Mouse (Mus musculus) limb, embryonic 10.5 days (tissue): ENCODE measurements around the gene Tomm40l. TPM values are rescaled to one million over a fixed set of nuclear protein-coding genes. Genes with fewer than 3 reads are reported as not detected.
"Not testable (repeated sequence)": the region's sequence is repeated elsewhere in the genome, so short reads cannot be mapped to it uniquely, and the experiment has no call there.

ENCODE experiments used
- DNase-seq: peaks from one replicate; pipeline ENCODE4 v3.0.0-alpha.2; 2017; ENCODE audit warnings: low spot score
- H3K27ac ChIP-seq: fragments of 300-500 bp; sonication (generic); 2 replicates; pipeline ENCODE4 v1.5.1; 2016; ENCODE audit warnings: mild to moderate bottlenecking
- H3K27me3 ChIP-seq: fragments of 300-500 bp; sonication (generic); 2 replicates; pipeline ENCODE4 v1.6.1; 2016; ENCODE audit warnings: low read depth, mild to moderate bottlenecking; ENCODE audit not compliant: poor library complexity, severe bottlenecking
- H3K36me3 ChIP-seq: fragments of 300-500 bp; sonication (generic); 2 replicates; pipeline ENCODE4 v1.6.1; 2016; ENCODE audit warnings: mild to moderate bottlenecking, moderate library complexity
- H3K4me1 ChIP-seq: fragments of 300-500 bp; sonication (generic); 2 replicates; pipeline ENCODE4 v1.6.1; 2016
- H3K4me3 ChIP-seq: fragments of 300-500 bp; sonication (generic); 2 replicates; pipeline ENCODE4 v1.5.1; 2016; ENCODE audit warnings: mild to moderate bottlenecking, moderate library complexity
- H3K9me3 ChIP-seq: fragments of 300-500 bp; sonication (generic); replicated peaks from 2 replicates; pipeline ENCODE4 v1.6.1; 2016; ENCODE audit warnings: mild to moderate bottlenecking
- WGBS: fragments of 180-500 bp; shearing (Covaris S2); methylation state at CpG from one replicate; pipeline ENCODE4 v1.1.7; 2016; 5-methylcytosine and 5-hydroxymethylcytosine counted together
- polyA plus RNA-seq: library from polyadenylated mRNA; unstranded; fragments of >200 nt; fragmentation: Nextera tagmentation; extraction: Ambion mirVana; gene quantifications from 2 replicates; pipeline ENCODE4 v1.2.1, GENCODE M21; 2016

Tomm40l gene
- polyA plus RNA-seq, 1 experiment from 2014 or later: 32.2 TPM

DNA sequence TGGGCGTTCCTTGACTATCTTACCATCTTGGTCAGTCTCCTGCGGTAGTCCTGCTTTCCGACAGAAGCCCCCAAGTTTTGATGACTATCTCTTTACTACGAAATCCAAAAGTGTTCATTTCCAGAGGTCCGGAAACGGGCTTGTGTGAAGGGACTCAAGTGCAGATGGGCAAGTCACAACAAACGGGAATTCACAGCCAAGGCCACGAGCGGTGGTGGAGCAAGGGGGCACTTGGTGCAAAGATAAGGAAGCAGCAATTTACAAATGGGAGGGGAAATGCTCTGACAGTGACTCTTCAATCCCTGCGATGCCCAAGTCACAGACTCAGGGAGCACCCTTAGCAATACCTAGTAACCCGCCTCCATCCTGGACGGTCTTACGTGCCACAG, 25.1 kb upstream of the Tomm40l start:
- Histone ChIP-seq H3K27me3 (no peaks in the 10 kb centered on the region), H3K4me1 (peaks cover 63% of the 10 kb centered on the region), H3K4me3 (peak overlapping the region; percentile 64), H3K9me3 (no peaks in the 10 kb centered on the region), H3K27ac (peak overlapping the region; percentile 89), H3K36me3 (peaks cover 31% of the 10 kb centered on the region)
- no peak for DNase-seq
- 13% methylated on average over 13 of the region's 13 CpGs for WGBS

DNA sequence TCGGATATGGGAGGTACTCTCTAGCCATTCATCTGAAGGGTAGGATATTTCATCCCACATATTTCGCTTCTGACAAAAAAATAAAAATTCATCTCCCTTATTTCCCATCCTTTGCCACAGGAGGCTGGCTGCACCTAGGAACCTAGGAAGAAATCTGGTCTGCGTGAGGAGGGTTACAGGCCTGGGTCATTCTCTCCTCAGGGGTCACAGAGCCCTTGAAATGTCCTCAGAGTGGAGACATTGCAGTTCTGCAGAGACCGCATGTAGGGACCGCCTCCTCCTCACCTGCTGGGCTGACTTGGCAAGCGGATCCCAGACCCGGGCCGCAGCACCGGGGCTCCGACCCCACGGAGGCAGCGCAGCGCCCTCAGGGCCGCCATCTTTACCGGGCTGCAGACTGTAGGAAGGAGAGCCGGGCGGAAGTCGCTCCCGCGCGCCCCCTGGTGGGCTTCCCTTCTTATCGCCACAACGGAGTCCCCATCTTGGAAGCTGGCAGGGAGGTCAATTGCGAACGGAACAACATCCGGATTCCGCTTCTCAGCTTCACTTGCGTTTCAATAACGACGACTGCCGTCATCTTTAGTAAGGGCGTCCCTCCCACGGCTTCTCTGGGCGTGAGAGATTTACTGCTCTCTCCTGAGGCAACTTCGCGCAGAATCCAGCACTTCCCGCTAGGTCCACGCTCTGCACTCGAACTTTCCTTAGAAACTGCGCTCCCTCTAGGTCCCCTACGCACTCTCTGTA, 24.6 kb upstream of the Tomm40l start:
- Histone ChIP-seq H3K4me3 (peak overlapping the region; percentile 64), H3K9me3 (no peaks in the 10 kb centered on the region), H3K27me3 (no peaks in the 10 kb centered on the region), H3K27ac (peak overlapping the region; percentile 89), H3K36me3 (peaks cover 37% of the 10 kb centered on the region), H3K4me1 (peaks cover 57% of the 10 kb centered on the region)
- DNase-seq: peak; percentile 100
- under 1% methylated on average over 41 of the region's 41 CpGs for WGBS

DNA sequence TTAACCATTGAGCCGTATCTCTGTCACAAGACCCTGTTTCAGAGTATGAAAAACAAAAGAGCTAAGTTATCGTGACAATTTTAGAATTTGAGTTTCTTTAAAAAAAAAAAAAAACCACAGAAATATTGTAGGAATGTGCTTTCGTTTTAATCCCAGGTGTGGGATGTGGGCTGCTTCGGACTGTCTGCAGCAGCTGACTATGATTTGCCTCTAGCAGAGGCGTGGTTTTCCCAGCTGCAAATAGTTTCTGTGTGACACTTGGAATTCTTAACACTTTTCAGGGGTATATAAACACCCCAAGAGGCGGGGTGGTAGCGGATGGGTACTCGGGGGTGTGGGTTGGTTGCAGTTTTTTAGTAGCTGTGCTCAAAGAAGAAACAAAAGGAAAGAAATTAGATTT, 23.0 kb upstream of the Tomm40l start:
- no peak overlapping the region; the same call in 1 of the 2 replicates for H3K4me3 ChIP-seq
- no peak for DNase-seq

DNA sequence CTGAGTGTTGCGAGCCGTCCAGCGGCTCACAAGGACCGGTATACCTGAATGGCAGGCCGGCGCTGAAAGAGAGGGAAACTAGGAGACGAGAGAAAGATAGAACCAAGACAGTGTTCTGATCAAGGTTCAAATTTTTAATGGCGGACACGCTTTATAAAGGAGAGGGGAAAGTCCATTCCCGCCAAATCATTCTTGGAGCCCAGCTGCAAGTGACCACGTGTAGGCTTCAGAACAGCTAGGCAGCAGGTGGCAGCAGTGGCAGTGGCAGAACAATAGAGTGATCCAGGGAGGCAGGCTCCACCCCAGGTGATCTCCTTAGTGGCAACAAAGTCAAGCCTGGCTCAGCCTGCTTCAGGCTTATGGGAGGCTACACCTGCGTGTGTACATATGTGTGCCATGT, 19.6 kb upstream of the Tomm40l start:
- H3K27ac ChIP-seq, H3K27me3 ChIP-seq, H3K9me3 ChIP-seq, DNase-seq, H3K4me3 ChIP-seq: not testable (repeated sequence)
- 90% methylated on average over 12 of the region's 12 CpGs for WGBS
- Histone ChIP-seq H3K4me1 (peaks cover 10% of the 10 kb centered on the region), H3K36me3 (peaks cover 86% of the 10 kb centered on the region)

More for the DNA sequence above, 23.0 kb upstream of the Tomm40l start:
- Histone ChIP-seq H3K4me1 (peaks cover 42% of the 10 kb centered on the region), H3K9me3 (no peaks in the 10 kb centered on the region), H3K36me3 (peaks cover 52% of the 10 kb centered on the region), H3K27ac (no peak overlapping the region), H3K27me3 (no peaks in the 10 kb centered on the region)
- WGBS: 93% methylated on average over 8 of the region's 8 CpGs

DNA sequence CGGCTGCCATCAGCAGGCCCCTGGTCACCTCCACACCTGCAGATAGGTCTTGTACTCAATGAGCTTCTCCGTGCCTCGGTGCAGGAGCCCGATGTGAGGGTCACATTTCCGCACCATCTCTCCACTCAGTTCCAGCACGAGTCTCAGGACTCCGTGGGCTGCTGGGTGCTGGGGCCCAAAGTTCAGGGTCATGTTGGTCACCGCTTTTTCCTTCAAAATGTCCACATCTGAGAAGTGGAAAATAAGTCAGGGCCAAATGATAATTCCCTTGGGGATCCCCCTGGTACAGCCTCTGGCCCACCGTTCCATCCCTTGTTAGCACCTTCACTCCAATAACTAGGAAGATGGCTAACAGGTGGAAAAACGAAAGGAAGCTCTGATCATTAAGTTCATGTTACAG, 18.6 kb upstream of the Tomm40l start:
- Histone ChIP-seq H3K27ac (no peak overlapping the region), H3K36me3 (peaks cover 97% of the 10 kb centered on the region), H3K4me1 (peaks cover 5% of the 10 kb centered on the region), H3K4me3 (no peak overlapping the region), H3K9me3 (no peaks in the 10 kb centered on the region), H3K27me3 (no peaks in the 10 kb centered on the region)
- 91% methylated on average over 10 of the region's 10 CpGs for WGBS
- DNase-seq: no peak

DNA sequence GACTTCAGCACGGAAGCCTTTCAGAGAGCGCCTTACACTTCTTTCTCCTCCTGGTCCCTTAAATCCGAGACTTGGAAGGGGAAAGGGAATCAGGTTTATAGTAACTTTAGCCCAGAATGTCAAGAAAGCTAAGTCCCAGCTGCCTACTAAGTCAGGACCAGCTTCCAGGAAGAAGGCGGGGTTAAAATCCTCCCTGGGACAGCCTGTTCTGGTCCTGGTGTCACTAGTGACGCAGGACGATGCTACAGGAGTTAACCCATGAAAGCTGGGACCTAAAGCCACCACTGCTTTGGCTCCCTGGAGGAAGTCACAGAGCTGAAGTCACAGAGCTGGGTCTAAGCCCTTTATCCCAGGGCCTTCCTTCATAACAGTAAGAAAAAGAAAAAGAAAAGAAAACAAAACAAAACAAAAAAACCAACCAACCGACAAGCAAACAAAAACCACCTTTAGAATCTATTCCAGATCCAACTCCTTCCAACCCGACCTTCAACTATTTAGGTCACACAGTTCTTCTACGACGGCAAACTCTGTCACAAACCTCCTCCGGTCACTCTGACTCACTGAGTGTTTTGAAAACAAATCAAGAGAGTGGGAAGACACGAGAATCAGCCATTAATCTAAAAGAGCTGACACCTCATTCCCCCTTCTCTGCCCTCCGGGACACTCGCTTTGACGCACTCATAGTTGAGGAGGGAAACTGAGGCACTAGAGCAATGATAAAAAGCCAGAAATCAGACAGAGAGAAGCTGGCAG, 17.9 kb upstream of the Tomm40l start:
- H3K9me3 ChIP-seq: no peaks in the 10 kb centered on the region
- H3K36me3 ChIP-seq: peaks cover 97% of the 10 kb centered on the region
- WGBS: 83% methylated on average over 15 of the region's 15 CpGs
- H3K4me1 ChIP-seq: no peaks in the 10 kb centered on the region
- DNase-seq: no peak
- no peaks in the 10 kb centered on the region for H3K27me3 ChIP-seq
- no peak overlapping the region for H3K4me3 ChIP-seq
- no peak overlapping the region for H3K27ac ChIP-seq

DNA sequence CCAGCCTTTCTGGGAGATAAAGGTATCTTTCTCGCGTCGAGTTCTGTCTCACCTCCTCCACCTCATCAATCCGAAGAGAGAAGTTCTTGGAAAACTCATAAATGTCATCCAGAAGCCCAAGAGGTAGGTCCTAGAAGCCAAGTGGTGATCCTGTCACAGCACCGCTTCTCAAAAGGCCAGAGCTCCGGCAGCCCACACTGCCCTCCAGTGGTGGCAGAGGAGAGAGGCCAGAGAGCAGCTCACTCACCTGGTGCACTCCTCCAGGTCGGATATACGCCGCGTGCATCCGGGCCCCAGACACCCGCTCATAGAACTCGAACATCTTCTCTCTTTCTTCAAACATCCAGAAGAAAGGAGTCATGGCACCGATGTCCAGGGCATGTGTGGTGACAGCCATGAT, 16.1 kb upstream of the Tomm40l start:
- 77% methylated on average over 14 of the region's 14 CpGs for WGBS

DNA sequence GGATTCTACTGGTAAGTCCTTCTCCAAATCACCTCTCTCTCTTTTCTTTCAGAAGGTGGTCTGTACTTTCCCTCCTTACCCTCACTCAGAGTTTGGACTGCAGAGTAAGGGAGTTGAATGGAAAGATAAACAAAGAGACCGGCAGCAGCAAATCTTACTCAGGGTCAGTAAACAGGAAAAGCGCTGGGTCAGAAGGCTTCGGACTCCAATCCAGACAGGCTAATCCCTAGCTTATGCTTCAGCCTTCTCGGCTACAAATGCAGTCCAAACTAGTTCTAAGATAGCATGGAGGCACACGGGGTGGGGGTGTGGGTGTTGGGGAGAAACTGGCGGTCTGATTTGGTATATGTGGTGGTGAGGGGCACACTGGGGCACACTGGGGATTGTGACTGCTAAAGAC, 15.1 kb upstream of the Tomm40l start:
- H3K36me3 ChIP-seq: peaks cover 93% of the 10 kb centered on the region
- DNase-seq: no peak
- 89% methylated on average over 6 of the region's 6 CpGs for WGBS
- H3K9me3 ChIP-seq: no peaks in the 10 kb centered on the region
- no peaks in the 10 kb centered on the region for H3K4me1 ChIP-seq
- H3K4me3 ChIP-seq: no peak overlapping the region
- no peak overlapping the region for H3K27ac ChIP-seq
- no peaks in the 10 kb centered on the region for H3K27me3 ChIP-seq

More for the DNA sequence above, 16.1 kb upstream of the Tomm40l start:
- Histone ChIP-seq H3K4me3 (no peak overlapping the region), H3K36me3 (peaks cover 100% of the 10 kb centered on the region), H3K4me1 (no peaks in the 10 kb centered on the region), H3K9me3 (no peaks in the 10 kb centered on the region), H3K27me3 (no peaks in the 10 kb centered on the region), H3K27ac (no peak overlapping the region)
- peak; percentile 75 for DNase-seq

DNA sequence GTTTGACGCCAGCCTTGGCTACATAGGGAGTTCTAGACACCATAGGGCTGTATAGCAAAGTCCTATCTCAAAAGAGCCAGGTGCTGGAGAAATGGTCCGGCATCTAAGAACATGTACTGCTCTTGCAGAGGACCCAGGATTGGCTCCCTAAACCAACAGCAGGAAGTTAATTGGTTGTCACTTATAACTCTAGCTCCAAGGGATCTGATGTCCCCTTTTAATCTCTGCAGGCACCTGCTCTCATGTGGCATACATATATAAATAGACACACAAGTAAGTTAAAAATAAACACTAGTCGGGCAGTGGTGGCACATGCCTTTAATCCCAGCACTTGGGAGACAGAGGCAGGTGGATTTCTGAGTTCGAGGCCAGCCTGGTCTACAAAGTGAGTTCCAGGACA, 13.5 kb upstream of the Tomm40l start:
- Histone ChIP-seq H3K4me3 (no peak overlapping the region), H3K36me3 (peaks cover 77% of the 10 kb centered on the region), H3K27ac (no peak overlapping the region), H3K9me3 (no peaks in the 10 kb centered on the region), H3K4me1 (peaks cover 13% of the 10 kb centered on the region), H3K27me3 (no peaks in the 10 kb centered on the region)
- no peak for DNase-seq
- 96% methylated on average over 4 of the region's 4 CpGs for WGBS

DNA sequence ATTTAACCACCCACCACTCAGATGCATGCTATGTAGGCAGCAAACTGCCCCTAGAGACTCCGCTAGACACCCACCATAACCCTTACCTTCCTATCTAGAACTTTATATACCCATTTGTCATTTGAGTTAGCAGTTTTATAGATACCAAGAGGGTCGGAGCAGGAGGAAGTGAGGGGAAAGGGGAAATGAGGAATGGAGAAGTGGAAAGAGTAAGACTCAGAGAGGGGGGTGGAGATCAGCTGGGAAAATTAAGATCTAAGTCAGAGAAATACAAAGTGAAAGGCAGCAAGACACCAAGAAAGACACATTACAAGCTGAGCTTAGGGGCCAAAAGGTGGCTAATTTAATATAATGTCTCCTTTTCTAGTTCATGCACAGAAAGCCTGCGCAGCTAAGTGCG, 12.2 kb upstream of the Tomm40l start:
- Histone ChIP-seq H3K27ac (no peak overlapping the region), H3K36me3 (peaks cover 64% of the 10 kb centered on the region), H3K27me3 (no peaks in the 10 kb centered on the region), H3K4me1 (peaks cover 25% of the 10 kb centered on the region), H3K9me3 (no peaks in the 10 kb centered on the region), H3K4me3 (no peak overlapping the region)
- 86% methylated on average over 4 of the region's 4 CpGs for WGBS
- no peak for DNase-seq

DNA sequence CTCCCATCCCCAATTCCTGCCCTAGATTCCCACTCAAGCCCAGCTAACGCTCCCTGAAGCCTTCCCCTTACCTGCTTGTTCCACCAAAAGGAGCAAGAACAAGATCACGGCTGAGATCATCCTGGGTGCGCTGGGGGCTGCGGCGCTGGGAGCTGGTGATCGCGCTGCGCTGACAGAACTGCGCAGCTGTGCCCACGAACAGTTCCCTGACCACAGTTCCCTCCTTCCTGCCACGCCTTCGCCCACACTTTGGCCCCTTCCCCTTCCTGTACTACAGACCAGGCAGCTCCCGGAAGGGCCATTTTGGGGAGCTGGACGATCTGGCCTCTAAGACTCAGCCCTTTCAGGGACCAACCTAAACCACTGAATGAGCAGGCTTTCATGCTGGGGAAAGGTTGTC, 11.8 kb upstream of the Tomm40l start, which contains the start of gene Fcer1g:
TSS of gene Fcer1g (minus strand) at position 240 of the 400 bp plus-strand sequence.
- Histone ChIP-seq H3K36me3 (peaks cover 60% of the 10 kb centered on the region), H3K27ac (no peak within 1 kb of the TSS), H3K27me3 (no peaks in the 10 kb centered on the region), H3K4me1 (peaks cover 29% of the 10 kb centered on the region), H3K4me3 (no peak within 1 kb of the TSS), H3K9me3 (no peaks in the 10 kb centered on the region)
- 95% methylated on average over 14 of the region's 14 CpGs for WGBS
- no peak for DNase-seq

DNA sequence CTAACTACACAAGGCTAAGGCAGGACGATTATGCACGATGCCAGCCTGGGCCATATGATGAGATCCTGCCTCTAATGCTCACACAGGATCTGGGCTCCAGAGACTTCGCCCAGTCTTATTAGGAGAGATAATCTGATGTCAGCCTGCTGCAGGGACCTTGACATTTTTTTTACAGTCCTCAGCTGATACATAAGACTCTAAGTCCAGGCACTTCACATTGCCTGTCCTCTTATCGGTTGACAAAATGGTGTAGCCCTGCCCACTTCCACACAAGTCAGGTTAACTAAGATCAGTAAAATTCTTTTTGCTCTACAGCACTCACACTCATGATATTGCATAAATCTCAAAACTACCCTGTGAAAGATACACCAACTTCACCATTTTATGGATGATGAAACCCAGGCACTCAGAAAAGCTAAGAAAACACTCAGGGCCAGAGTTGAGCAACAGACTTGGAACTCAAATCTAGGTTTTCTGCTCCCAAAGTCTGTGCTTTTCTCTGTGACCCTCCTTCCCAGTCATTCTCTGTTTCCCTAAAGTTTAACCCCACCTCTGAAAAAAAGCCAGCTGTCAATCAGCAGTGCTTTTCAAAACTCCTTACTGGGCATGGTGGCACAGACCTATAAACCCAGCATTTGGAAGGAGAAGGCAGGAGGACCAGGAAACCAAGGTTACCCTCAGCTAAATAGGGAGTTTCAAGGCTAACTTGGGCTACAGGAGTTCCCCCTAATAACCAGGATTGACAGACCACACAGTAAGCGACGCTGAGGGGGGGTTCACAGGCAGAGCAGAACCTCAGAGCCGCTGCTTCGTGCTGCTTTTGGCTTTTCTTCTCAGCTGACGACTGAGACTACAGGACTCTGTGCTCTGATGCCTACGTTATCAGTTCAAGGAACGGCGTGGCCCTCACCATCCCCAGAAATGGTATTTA, 10.8 kb upstream of the Tomm40l start:
- no peaks in the 10 kb centered on the region for H3K27me3 ChIP-seq
- no peak overlapping the region for H3K27ac ChIP-seq
- WGBS: 88% methylated on average over 12 of the region's 12 CpGs
- no peak overlapping the region for H3K4me3 ChIP-seq
- H3K36me3 ChIP-seq: peaks cover 50% of the 10 kb centered on the region
- no peak for DNase-seq
- peaks cover 29% of the 10 kb centered on the region for H3K4me1 ChIP-seq
- H3K9me3 ChIP-seq: no peaks in the 10 kb centered on the region
